ENCODE assay signal across 10 mouse cellular contexts in genomic region chr10:37615926-37616691, GRCm38 (mm10).
DNase-seq lines count a peak whose midpoint lies in the region; ATAC-seq and TF ChIP-seq lines count a peak whose summit lies in the region.
"Had no signal": no experiment of that assay in that cellular context is flagged by ENCODE, and none has a peak within 500 bp of the region (broad histone marks: within the 10 kb centered on the region; RNA-seq: fewer than 3 reads in every experiment).

No protein-coding gene starts in this region.

- H3K36me3 ChIP-seq in heart, embryonic 13.5 days = no peaks in the 10 kb centered on the region
- no peaks in the 10 kb centered on the region for H3K36me3 ChIP-seq in midbrain, embryonic 12.5 days
- no peaks in the 10 kb centered on the region for H3K36me3 ChIP-seq in midbrain, postnatal 0 days (ENCODE audit: insufficient read depth, low read length)
- no peaks in the 10 kb centered on the region for H3K36me3 ChIP-seq in intestine, embryonic 16.5 days (ENCODE audit: control insufficient read depth, insufficient read depth, low read length)
- no peaks in the 10 kb centered on the region for H3K36me3 ChIP-seq in stomach, postnatal 0 days (ENCODE audit: control insufficient read depth, insufficient read depth, low read length)
- H3K36me3 ChIP-seq: midbrain, embryonic 13.5 days had no signal

- peaks cover 28% of the 10 kb centered on the region for H3K4me1 ChIP-seq in heart, embryonic 13.5 days
- peaks cover 6% of the 10 kb centered on the region for H3K4me1 ChIP-seq in midbrain, embryonic 12.5 days
- H3K4me1 ChIP-seq in midbrain, postnatal 0 days (ENCODE audit: insufficient read depth, low read length) = no peaks in the 10 kb centered on the region
- peaks cover 2% of the 10 kb centered on the region; the same call in 1 of the 2 replicates for H3K4me1 ChIP-seq in intestine, embryonic 16.5 days (ENCODE audit: control insufficient read depth, insufficient read depth, low read length)
- H3K4me1 ChIP-seq in stomach, postnatal 0 days (replicated peaks; ENCODE audit: control insufficient read depth, insufficient read depth) = no peaks in the 10 kb centered on the region

- DNase-seq in heart, postnatal 25 days (ENCODE audit: low spot score) = no peak
- no peak for DNase-seq in midbrain, postnatal 0 days (ENCODE audit: low spot score)
- peak; percentile 19 for DNase-seq in stomach, postnatal 0 days (ENCODE audit: low spot score)
- DNase-seq in cerebellum, adult 18-20 months = no peak
- DNase-seq: kidney, postnatal 14 days had no signal

- no peak for TF ChIP-seq EP300 in stomach, postnatal 0 days (optimal IDR thresholded peaks at IDR 0.05)

- no peak for TF ChIP-seq CTCF in midbrain, postnatal 0 days (IDR thresholded peaks at IDR 0.05)
- no peak for TF ChIP-seq CTCF in stomach, postnatal 0 days (IDR thresholded peaks at IDR 0.05; ENCODE audit: low read depth)

- H3K27me3 ChIP-seq in heart, embryonic 13.5 days (replicated peaks) = 0 out of 2 replicates have a peak, but pooled peaks cover 14% of the 10 kb centered on the region
- H3K27me3 ChIP-seq in midbrain, embryonic 12.5 days = no peaks in the 10 kb centered on the region
- no peaks in the 10 kb centered on the region for H3K27me3 ChIP-seq in midbrain, postnatal 0 days (ENCODE audit: insufficient read depth, low read length)
- no peaks in the 10 kb centered on the region for H3K27me3 ChIP-seq in intestine, embryonic 16.5 days (replicated peaks; ENCODE audit: control insufficient read depth, insufficient read depth, low read length)
- no peaks in the 10 kb centered on the region for H3K27me3 ChIP-seq in stomach, postnatal 0 days (ENCODE audit: control insufficient read depth, insufficient read depth, low read length)
- H3K27me3 ChIP-seq: midbrain, embryonic 13.5 days had no signal

- no peaks in the 10 kb centered on the region for H3K9me3 ChIP-seq in heart, embryonic 13.5 days
- no peaks in the 10 kb centered on the region for H3K9me3 ChIP-seq in midbrain, embryonic 12.5 days
- no peaks in the 10 kb centered on the region for H3K9me3 ChIP-seq in midbrain, postnatal 0 days (ENCODE audit: low read length)
- H3K9me3 ChIP-seq in intestine, embryonic 16.5 days (ENCODE audit: control insufficient read depth, low read length) = no peaks in the 10 kb centered on the region
- no peaks in the 10 kb centered on the region for H3K9me3 ChIP-seq in stomach, postnatal 0 days (ENCODE audit: control insufficient read depth, low read length)
- H3K9me3 ChIP-seq: midbrain, embryonic 13.5 days had no signal

- no peak for ATAC-seq in heart, embryonic 13.5 days (ENCODE audit: extremely low read depth, insufficient number of reproducible peaks, low FRiP score, low TSS enrichment)
- ATAC-seq in midbrain, embryonic 12.5 days (ENCODE audit: low FRiP score, low read depth) = no peak
- ATAC-seq in midbrain, postnatal 0 days (ENCODE audit: low FRiP score) = no peak
- peak; percentile 44; the same call in 1 of the 2 replicates for ATAC-seq in intestine, embryonic 16.5 days
- peak; percentile 71 for ATAC-seq in stomach, postnatal 0 days (ENCODE audit: low FRiP score, low TSS enrichment)
- ATAC-seq in erythroid progenitor cell, adult 5-6 weeks (replicated peaks; ENCODE audit: low FRiP score, poor library complexity, severe bottlenecking) = no peak
- ATAC-seq: midbrain, embryonic 13.5 days had no signal

- intact Hi-C loops in heart, postnatal 25 days (cut with DNase I) = no loop called here

- H3K4me2 ChIP-seq in heart, embryonic 13.5 days = no peak overlapping the region
- H3K4me2 ChIP-seq in midbrain, embryonic 12.5 days (replicated peaks) = no peak overlapping the region
- H3K4me2 ChIP-seq in midbrain, postnatal 0 days (ENCODE audit: low read depth, low read length, poor library complexity, severe bottlenecking) = no peak overlapping the region
- H3K4me2 ChIP-seq in intestine, embryonic 16.5 days (ENCODE audit: low read depth, low read length) = no peak overlapping the region
- H3K4me2 ChIP-seq in stomach, postnatal 0 days (replicated peaks; ENCODE audit: low read depth) = no peak overlapping the region
- H3K4me2 ChIP-seq: midbrain, embryonic 13.5 days had no signal

- H3K27ac ChIP-seq in heart, embryonic 13.5 days (replicated peaks) = peak overlapping the region; percentile 25
- peak overlapping the region; percentile 42 for H3K27ac ChIP-seq in midbrain, embryonic 12.5 days (replicated peaks)
- H3K27ac ChIP-seq in midbrain, postnatal 0 days (ENCODE audit: low read depth, low read length) = no peak overlapping the region
- H3K27ac ChIP-seq in intestine, embryonic 16.5 days (ENCODE audit: low read length) = no peak overlapping the region
- H3K27ac ChIP-seq in stomach, postnatal 0 days (replicated peaks) = no peak overlapping the region; the same call in 1 of the 2 replicates
- H3K27ac ChIP-seq: midbrain, embryonic 13.5 days had no signal

- 73% methylated on average over 4 of the region's 4 CpGs for WGBS in heart, embryonic 13.5 days
- 63% methylated on average over 4 of the region's 4 CpGs for WGBS in midbrain, embryonic 12.5 days
- WGBS in midbrain, postnatal 0 days = 74% methylated on average over 4 of the region's 4 CpGs
- WGBS in intestine, embryonic 16.5 days = 62% methylated on average over 4 of the region's 4 CpGs
- 36% methylated on average over 4 of the region's 4 CpGs for WGBS in stomach, postnatal 0 days

- no peak overlapping the region for H3K4me3 ChIP-seq in heart, embryonic 13.5 days
- no peak overlapping the region for H3K4me3 ChIP-seq in midbrain, embryonic 12.5 days
- H3K4me3 ChIP-seq in midbrain, postnatal 0 days (ENCODE audit: low read depth, low read length) = no peak overlapping the region
- no peak overlapping the region for H3K4me3 ChIP-seq in intestine, embryonic 16.5 days (ENCODE audit: low read length)
- H3K4me3 ChIP-seq in stomach, postnatal 0 days (ENCODE audit: low read depth, low read length) = no peak overlapping the region
- H3K4me3 ChIP-seq: midbrain, embryonic 13.5 days had no signal

- no peak overlapping the region for H3K9ac ChIP-seq in heart, embryonic 13.5 days
- no peak overlapping the region for H3K9ac ChIP-seq in midbrain, embryonic 12.5 days (replicated peaks)
- H3K9ac ChIP-seq in midbrain, postnatal 0 days (replicated peaks; ENCODE audit: low read length, poor library complexity, severe bottlenecking) = no peak overlapping the region
- H3K9ac ChIP-seq in intestine, embryonic 16.5 days (ENCODE audit: low read depth, low read length) = no peak overlapping the region
- H3K9ac ChIP-seq in stomach, postnatal 0 days (ENCODE audit: low read length) = no peak overlapping the region
- H3K9ac ChIP-seq: midbrain, embryonic 13.5 days had no signal

Comparison
In these comparisons a context has a peak if more than half of its experiments do, and no peak if none do; other contexts are left out.
1. H3K27ac ChIP-seq: peak in heart, embryonic 13.5 days (single experiment) and midbrain, embryonic 12.5 days (single experiment); none in midbrain, postnatal 0 days (single experiment), intestine, embryonic 16.5 days (single experiment) and stomach, postnatal 0 days (single experiment).
2. ATAC-seq: peak in intestine, embryonic 16.5 days (single experiment) and stomach, postnatal 0 days (single experiment); none in heart, embryonic 13.5 days (single experiment), midbrain, embryonic 12.5 days (single experiment), midbrain, postnatal 0 days (single experiment) and erythroid progenitor cell, adult 5-6 weeks (single experiment).